Mouse (Mus musculus) heart, postnatal 0 days (tissue): Measurements from ENCODE around the gene Clip1.

Experiments used
- CTCF ChIP-seq: IDR thresholded peaks from 2 replicates; pipeline ENCODE4 v1.5.1; 2016; ENCODE audit warnings: antibody characterized with exemption, control low read depth, low read depth
- EP300 ChIP-seq: IDR thresholded peaks from 2 replicates; pipeline ENCODE4 v1.6.1; 2016; ENCODE audit warnings: antibody characterized with exemption, low read depth

DNA sequence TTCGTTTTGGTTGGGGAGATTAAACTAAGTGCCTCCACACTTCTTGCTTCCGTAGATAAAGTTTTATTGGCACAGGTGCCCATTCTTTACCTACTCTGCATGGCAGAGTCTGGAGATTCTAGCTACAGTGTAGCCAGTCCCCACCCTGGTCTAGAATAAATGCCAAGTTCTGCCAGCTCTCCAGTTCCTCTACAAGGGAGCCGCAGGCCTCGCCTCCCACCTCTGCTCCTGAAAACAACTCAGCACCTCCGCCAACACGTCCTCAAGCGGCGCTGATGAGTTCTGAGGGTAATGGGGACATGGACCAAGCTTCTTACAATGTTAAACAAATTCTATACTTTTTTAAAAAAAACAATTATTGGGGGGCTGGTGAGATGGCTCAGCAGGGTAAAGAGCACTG, 124.8 kb downstream of the Clip1 start:
- TF ChIP-seq CTCF (no peak), EP300 (no peak)
